Mouse (Mus musculus) ZHBTc4 (cell line): ENCODE data around the gene Kank3.

ENCODE experiments used
- DNase-seq: peaks from one replicate; pipeline ENCODE4 v3.0.0-alpha.2; 2011; ENCODE audit warnings: low read depth, low spot score

Kank3 gene

GRCm38 (mm10) chr17:33851331-33851730, 41.0 kb downstream of the Kank3 start:
- DNase-seq = no peak

- peak; percentile 69 for DNase-seq
Observed at GRCm38 (mm10) chr17:33857816-33858215, 47.5 kb downstream of the Kank3 start.

GRCm38 (mm10) chr17:33865330-33866030, 55.2 kb downstream of the Kank3 start:
- DNase-seq = peak; percentile 92
